Comparison of ENCODE assay signal across 8 mouse cellular contexts in the genomic region with DNA sequence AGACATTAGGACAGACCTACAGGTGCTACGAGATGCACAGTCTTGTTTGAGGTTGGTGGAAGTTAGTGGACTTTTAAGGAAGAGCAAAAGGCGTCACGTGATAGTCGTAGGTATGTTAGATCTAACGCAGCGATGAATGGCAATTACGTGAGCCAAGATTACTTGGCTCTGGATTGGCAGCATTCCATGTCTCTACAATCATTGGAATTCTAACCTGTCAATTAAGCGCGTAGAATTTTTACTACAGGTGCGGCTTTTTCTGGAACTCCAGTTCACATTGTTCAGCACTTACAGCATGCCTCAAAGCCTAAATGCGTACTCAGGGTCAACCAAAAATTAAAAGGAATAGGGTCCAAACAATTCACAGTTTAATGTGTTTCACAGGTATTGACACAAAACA. TPM values are rescaled to one million over a fixed set of nuclear protein-coding genes. Genes with fewer than 3 reads are reported as not detected.
A peak's percentile ranks its signal among the peaks of the same experiment; 100 is the strongest.
DNase-seq lines count a peak whose midpoint lies in the region; ATAC-seq lines count a peak whose summit lies in the region.

No protein-coding gene starts in this region.

- 75% methylated on average over 11 of the region's 11 CpGs for WGBS in heart, embryonic 11.5 days (ENCODE audit: insufficient replicate concordance)
- WGBS in forebrain, embryonic 14.5 days: 68% methylated on average over 11 of the region's 11 CpGs
- WGBS in limb, embryonic 11.5 days: 89% methylated on average over 11 of the region's 11 CpGs
- 91% methylated on average over 11 of the region's 11 CpGs for WGBS in midbrain, embryonic 14.5 days

- ATAC-seq in heart, embryonic 11.5 days (replicated peaks; ENCODE audit: insufficient number of reproducible peaks, low FRiP score, low TSS enrichment): no peak
- ATAC-seq in forebrain, embryonic 14.5 days: peak; percentile 8; the same call in 1 of the 2 replicates
- ATAC-seq in limb, embryonic 11.5 days (ENCODE audit: insufficient number of reproducible peaks, low FRiP score, low TSS enrichment, low read depth): no peak
- ATAC-seq in midbrain, embryonic 14.5 days (ENCODE audit: low FRiP score, low TSS enrichment): no peak

- no peaks in the 10 kb centered on the region for H3K36me3 ChIP-seq in heart, embryonic 11.5 days (ENCODE audit: control insufficient read depth, insufficient read depth, low read length)
- no peaks in the 10 kb centered on the region for H3K36me3 ChIP-seq in forebrain, embryonic 14.5 days (ENCODE audit: control insufficient read depth, insufficient read depth, low read length)
- no peaks in the 10 kb centered on the region for H3K36me3 ChIP-seq in limb, embryonic 11.5 days (ENCODE audit: control insufficient read depth, insufficient read depth, low read length)
- H3K36me3 ChIP-seq in midbrain, embryonic 14.5 days (ENCODE audit: control insufficient read depth, insufficient read depth, low read length): no peaks in the 10 kb centered on the region

- intact Hi-C loops in heart, postnatal 14 days (cut with DNase I): loop anchor here (5.0 kb wide), 1 partner anchor 271 kb away; no protein-coding TSS in a partner anchor

- H3K9ac ChIP-seq in heart, embryonic 11.5 days (ENCODE audit: low read depth, low read length): peak overlapping the region; percentile 87
- H3K9ac ChIP-seq in forebrain, embryonic 14.5 days (ENCODE audit: low read length): no peak overlapping the region
- no peak overlapping the region for H3K9ac ChIP-seq in limb, embryonic 11.5 days (ENCODE audit: low read length)
- no peak overlapping the region for H3K9ac ChIP-seq in midbrain, embryonic 14.5 days (replicated peaks; ENCODE audit: low read length)

- no peaks in the 10 kb centered on the region for H3K9me3 ChIP-seq in heart, embryonic 11.5 days (replicated peaks; ENCODE audit: control insufficient read depth, low read length)
- no peaks in the 10 kb centered on the region for H3K9me3 ChIP-seq in forebrain, embryonic 14.5 days (replicated peaks; ENCODE audit: control insufficient read depth, low read length)
- no peaks in the 10 kb centered on the region for H3K9me3 ChIP-seq in limb, embryonic 11.5 days (ENCODE audit: control insufficient read depth, low read length)
- no peaks in the 10 kb centered on the region for H3K9me3 ChIP-seq in midbrain, embryonic 14.5 days (ENCODE audit: control insufficient read depth, low read length)

- no peaks in the 10 kb centered on the region for H3K4me1 ChIP-seq in heart, embryonic 11.5 days (ENCODE audit: control insufficient read depth, insufficient read depth, low read length)
- H3K4me1 ChIP-seq in forebrain, embryonic 14.5 days (ENCODE audit: control insufficient read depth, insufficient read depth, low read length): no peaks in the 10 kb centered on the region
- H3K4me1 ChIP-seq in limb, embryonic 11.5 days (ENCODE audit: control insufficient read depth, insufficient read depth, low read length): no peaks in the 10 kb centered on the region
- H3K4me1 ChIP-seq in midbrain, embryonic 14.5 days (ENCODE audit: control insufficient read depth, insufficient read depth, low read length): peaks cover 3% of the 10 kb centered on the region; the same call in 1 of the 2 replicates

- peak overlapping the region; percentile 84 for H3K4me3 ChIP-seq in heart, embryonic 11.5 days (ENCODE audit: low read depth, low read length)
- peak overlapping the region; percentile 56; the same call in 1 of the 2 replicates for H3K4me3 ChIP-seq in forebrain, embryonic 14.5 days (ENCODE audit: low read depth, low read length)
- no peak overlapping the region for H3K4me3 ChIP-seq in limb, embryonic 11.5 days (ENCODE audit: low read depth, low read length)
- H3K4me3 ChIP-seq in midbrain, embryonic 14.5 days (replicated peaks; ENCODE audit: low read depth, low read length): no peak overlapping the region

- H3K27ac ChIP-seq in heart, embryonic 11.5 days (ENCODE audit: low read depth, low read length): no peak overlapping the region; the same call in 1 of the 2 replicates
- no peak overlapping the region for H3K27ac ChIP-seq in forebrain, embryonic 14.5 days (ENCODE audit: low read depth, low read length)
- no peak overlapping the region for H3K27ac ChIP-seq in limb, embryonic 11.5 days (replicated peaks; ENCODE audit: low read depth, low read length)
- no peak overlapping the region for H3K27ac ChIP-seq in midbrain, embryonic 14.5 days (replicated peaks; ENCODE audit: low read depth, low read length)

- H3K4me2 ChIP-seq in heart, embryonic 11.5 days: peak overlapping the region; percentile 83
- peak overlapping the region; percentile 82 for H3K4me2 ChIP-seq in forebrain, embryonic 14.5 days (ENCODE audit: low read length)
- H3K4me2 ChIP-seq in limb, embryonic 11.5 days (ENCODE audit: low read depth, severe bottlenecking): peak overlapping the region; percentile 66
- peak overlapping the region; percentile 92 for H3K4me2 ChIP-seq in midbrain, embryonic 14.5 days (ENCODE audit: low read length)

- DNase-seq in heart, postnatal 14 days: no peak
- DNase-seq in forebrain, embryonic 14.5 days (ENCODE audit: low spot score): no peak
- no peak for DNase-seq in limb, embryonic 11.5 days (ENCODE audit: low spot score)
- DNase-seq in midbrain, embryonic 14.5 days: no peak
- no peak for DNase-seq in Muller cell, postnatal 12 days (ENCODE audit: inconsistent ontology term)
- DNase-seq in urinary bladder, postnatal 36 days (ENCODE audit: low spot score in 2 of 2): no peak
- no peak for DNase-seq in adrenal gland, adult 2 months

- H3K27me3 ChIP-seq in heart, embryonic 11.5 days (ENCODE audit: control insufficient read depth, insufficient read depth, low read length): no peaks in the 10 kb centered on the region
- no peaks in the 10 kb centered on the region for H3K27me3 ChIP-seq in forebrain, embryonic 14.5 days (replicated peaks; ENCODE audit: control insufficient read depth, insufficient read depth, low read length)
- no peaks in the 10 kb centered on the region for H3K27me3 ChIP-seq in limb, embryonic 11.5 days (ENCODE audit: control insufficient read depth, insufficient read depth, low read length)
- H3K27me3 ChIP-seq in midbrain, embryonic 14.5 days (ENCODE audit: control insufficient read depth, insufficient read depth, low read length): no peaks in the 10 kb centered on the region

RNA-seq across cellular contexts. Expression of gene Diaph3, which starts 0.7 kb away (rescaled TPM):
- 16.0 and 24.2 TPM in 2 replicates for polyA plus RNA-seq in heart, embryonic 11.5 days (2014; fragmentation: Nextera tagmentation; extraction: Ambion mirVana)
- 1 to 10 TPM; 2.9 to 4.7 TPM for total RNA-seq in heart, postnatal 14 days (2021)
- polyA plus RNA-seq in forebrain, embryonic 14.5 days (2014; fragmentation: Nextera tagmentation; extraction: Ambion mirVana): 3.5 and 6.6 TPM in 2 replicates
- 12.6 and 13.8 TPM in 2 replicates for polyA plus RNA-seq in limb, embryonic 11.5 days (2014; fragmentation: Nextera tagmentation; extraction: Ambion mirVana)
- polyA plus RNA-seq in midbrain, embryonic 14.5 days (2014; fragmentation: Nextera tagmentation; extraction: Ambion mirVana): 3.0 and 4.3 TPM in 2 replicates
- 1 to 10 TPM; 1.6 to 2.4 TPM for total RNA-seq in adrenal gland, adult 2 months (2021)
- 0.04 TPM in 2 replicates for polyA plus RNA-seq in adrenal gland, adult 2 months (2012; rRNA removed)

Comparison
In these comparisons a context has a peak if more than half of its experiments do, and no peak if none do; other contexts are left out.
1. H3K4me3 ChIP-seq: peak in heart, embryonic 11.5 days (single experiment) and forebrain, embryonic 14.5 days (single experiment); none in limb, embryonic 11.5 days (single experiment) and midbrain, embryonic 14.5 days (single experiment).
2. Peak in every context shown above with its lines, with median percentiles within 50 percentile points of each other: H3K4me2 ChIP-seq.